Mouse (Mus musculus): ENCODE measurements at regions not wholly inside any gene's neighbourhood (a gene's known extent, or its start where the extent isn't known, plus 50 kb on each side); places are given as distances from the start of the nearest gene placed in this dataset.

DNA sequence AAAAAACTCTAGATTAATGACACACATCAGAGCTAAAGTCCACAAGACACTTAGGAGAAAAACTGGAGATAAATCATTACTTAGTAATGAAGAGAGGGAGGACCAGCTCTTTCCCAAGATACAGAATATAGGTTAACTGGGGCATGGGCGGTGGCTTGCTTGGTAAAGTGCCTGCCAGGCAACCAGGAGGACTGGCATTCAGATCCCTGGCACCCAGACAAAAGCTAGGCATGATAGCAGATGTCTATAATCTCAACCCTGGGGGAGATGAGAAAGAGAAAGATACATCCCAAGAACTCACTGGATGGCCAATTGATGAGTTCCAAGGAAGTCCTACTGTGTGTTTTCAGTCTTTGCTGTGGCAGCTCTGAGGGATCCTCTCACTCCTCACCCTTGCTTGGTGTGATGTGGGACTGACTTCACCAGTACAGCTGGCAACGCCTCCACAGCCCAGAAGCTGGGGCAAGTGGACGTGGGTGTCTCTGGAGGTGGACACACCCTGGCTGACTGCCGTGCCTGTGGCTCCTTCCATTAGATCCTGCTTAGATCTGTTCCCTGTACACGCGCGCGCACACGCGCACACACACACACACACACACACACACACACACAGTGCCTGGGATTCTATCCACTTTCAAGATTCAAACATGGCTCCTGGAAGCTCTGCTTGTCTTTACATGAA, 74.6 kb downstream of the Amer3 start:
- no peak for TF ChIP-seq POLR2A (IDR thresholded peaks at IDR 0.05; ENCODE audit: borderline replicate concordance, control insufficient read depth, low read depth, low read length)
- TF ChIP-seq CTCF (IDR thresholded peaks at IDR 0.05; ENCODE audit: control insufficient read depth, insufficient read depth, low read length) = no peak
